Mouse (Mus musculus): Measurements from ENCODE around the gene Fau.

GRCm38 (mm10) chr19:6085417-6085879 is 27.8 kb downstream of the Fau start:
- TF ChIP-seq TAL1 (IDR thresholded peaks at IDR 0.05; ENCODE audit: low read length) (no peak), GATA1 (IDR thresholded peaks at IDR 0.05; ENCODE audit: low read length) (no peak)
